Mouse (Mus musculus) midbrain, embryonic 13.5 days (tissue): ENCODE data around the gene Sox10. TPM values are rescaled to one million over a fixed set of nuclear protein-coding genes. Genes with fewer than 3 reads are reported as not detected.
A peak's percentile ranks its signal among the peaks of the same experiment; 100 is the strongest.

Experiments
- ATAC-seq: fragments of 200-750 bp; cut with Nextera tagmentation; 2 replicates; pipeline ENCODE4 v1.8.0; 2017; ENCODE audit warnings: mild to moderate bottlenecking, moderate TSS enrichment, moderate library complexity
- H3K27ac ChIP-seq: fragments of 300-500 bp; sonication (generic); 2 replicates; pipeline ENCODE4 v1.5.1; 2015; ENCODE audit warnings: inconsistent platforms, mild to moderate bottlenecking, moderate library complexity
- H3K27me3 ChIP-seq: fragments of 300-500 bp; sonication (generic); 2 replicates; pipeline ENCODE4 v1.6.1; 2015; ENCODE audit warnings: mild to moderate bottlenecking, inconsistent platforms
- H3K36me3 ChIP-seq: fragments of 300-500 bp; sonication (generic); 2 replicates; pipeline ENCODE4 v1.6.1; 2015; ENCODE audit warnings: mild to moderate bottlenecking, inconsistent platforms
- H3K4me1 ChIP-seq: fragments of 300-500 bp; sonication (generic); replicated peaks from 2 replicates; pipeline ENCODE4 v1.6.1; 2015; ENCODE audit warnings: inconsistent platforms
- H3K4me2 ChIP-seq: fragments of 300-500 bp; sonication (generic); replicated peaks from 2 replicates; pipeline ENCODE4 v1.6.1; 2015; ENCODE audit warnings: moderate library complexity, mild to moderate bottlenecking, inconsistent platforms
- H3K4me3 ChIP-seq: fragments of 300-500 bp; sonication (generic); replicated peaks from 2 replicates; pipeline ENCODE4 v1.5.1; 2015; ENCODE audit warnings: mild to moderate bottlenecking, inconsistent platforms
- H3K9ac ChIP-seq: fragments of 300-500 bp; sonication (generic); replicated peaks from 2 replicates; pipeline ENCODE4 v1.6.1; 2015; ENCODE audit warnings: mild to moderate bottlenecking, inconsistent platforms
- H3K9me3 ChIP-seq: fragments of 300-500 bp; sonication (generic); 2 replicates; pipeline ENCODE4 v1.6.1; 2016; ENCODE audit warnings: mild to moderate bottlenecking, inconsistent platforms
- WGBS: fragments of 180-500 bp; shearing (Covaris S2); methylation state at CpG from one replicate; pipeline ENCODE4 v1.1.7; 2015; 5-methylcytosine and 5-hydroxymethylcytosine counted together
- polyA plus RNA-seq: library from polyadenylated mRNA; unstranded; fragments of >200 nt; fragmentation: Nextera tagmentation; extraction: Ambion mirVana; gene quantifications from 2 replicates; pipeline ENCODE4 v1.2.1, GENCODE M21; 2015

Gene Sox10
- polyA plus RNA-seq, 1 experiment from 2014 or later, result 0.67 TPM

- 86% methylated on average over 6 of the region's 6 CpGs for WGBS
- Histone ChIP-seq H3K4me2 (no peak overlapping the region), H3K36me3 (peaks cover 58% of the 10 kb centered on the region), H3K4me3 (no peak overlapping the region), H3K9ac (no peak overlapping the region), H3K9me3 (no peaks in the 10 kb centered on the region), H3K27ac (no peak overlapping the region), H3K27me3 (no peaks in the 10 kb centered on the region), H3K4me1 (no peaks in the 10 kb centered on the region)
- ATAC-seq, result no peak
Measured at GRCm38 (mm10) chr15:79133191-79133661, 31.8 kb downstream of the Sox10 start.

- Histone ChIP-seq H3K4me1 (no peaks in the 10 kb centered on the region), H3K27me3 (no peaks in the 10 kb centered on the region), H3K4me2 (no peak overlapping the region), H3K27ac (no peak overlapping the region), H3K4me3 (no peak overlapping the region), H3K9ac (no peak overlapping the region), H3K36me3 (peaks cover 74% of the 10 kb centered on the region), H3K9me3 (no peaks in the 10 kb centered on the region)
- ATAC-seq, result no peak
- WGBS, result 85% methylated on average over 7 of the region's 7 CpGs
Measured at GRCm38 (mm10) chr15:79131442-79131841, 33.6 kb downstream of the Sox10 start.

- no peaks in the 10 kb centered on the region for H3K27me3 ChIP-seq
- H3K9ac ChIP-seq, result no peak overlapping the region
- no peak for ATAC-seq
- no peak overlapping the region for H3K27ac ChIP-seq
- WGBS, result 89% methylated on average over 10 of the region's 10 CpGs
- no peak overlapping the region for H3K4me2 ChIP-seq
- H3K4me1 ChIP-seq, result no peaks in the 10 kb centered on the region
- H3K36me3 ChIP-seq, result peaks cover 80% of the 10 kb centered on the region
- no peak overlapping the region for H3K4me3 ChIP-seq
- no peaks in the 10 kb centered on the region for H3K9me3 ChIP-seq
Measured at GRCm38 (mm10) chr15:79130782-79131181, 34.3 kb downstream of the Sox10 start.

GRCm38 (mm10) chr15:79129311-79129710 is 35.7 kb downstream of the Sox10 start:
- Histone ChIP-seq H3K9ac (no peak overlapping the region), H3K4me2 (no peak overlapping the region), H3K9me3 (no peaks in the 10 kb centered on the region), H3K4me3 (no peak overlapping the region), H3K27ac (no peak overlapping the region), H3K4me1 (no peaks in the 10 kb centered on the region), H3K36me3 (peaks cover 92% of the 10 kb centered on the region), H3K27me3 (no peaks in the 10 kb centered on the region)
- 90% methylated on average over 7 of the region's 7 CpGs for WGBS
- ATAC-seq, result no peak

GRCm38 (mm10) chr15:79128208-79128607 is 36.8 kb downstream of the Sox10 start:
- 94% methylated on average over 5 of the region's 5 CpGs for WGBS
- Histone ChIP-seq H3K4me1 (no peaks in the 10 kb centered on the region), H3K27me3 (no peaks in the 10 kb centered on the region), H3K9me3 (no peaks in the 10 kb centered on the region), H3K9ac (no peak overlapping the region), H3K36me3 (peaks cover 92% of the 10 kb centered on the region), H3K4me3 (no peak overlapping the region), H3K4me2 (no peak overlapping the region), H3K27ac (no peak overlapping the region)
- ATAC-seq, result no peak

- H3K27ac ChIP-seq, result no peak overlapping the region
- H3K4me2 ChIP-seq, result no peak overlapping the region
- no peak for ATAC-seq
- H3K36me3 ChIP-seq, result peaks cover 92% of the 10 kb centered on the region
- H3K4me3 ChIP-seq, result no peak overlapping the region
- no peaks in the 10 kb centered on the region for H3K27me3 ChIP-seq
- WGBS, result 95% methylated on average over 12 of the region's 12 CpGs
- H3K9ac ChIP-seq, result no peak overlapping the region
- no peaks in the 10 kb centered on the region for H3K4me1 ChIP-seq
- H3K9me3 ChIP-seq, result no peaks in the 10 kb centered on the region
Measured at GRCm38 (mm10) chr15:79127101-79127500, 37.9 kb downstream of the Sox10 start.

GRCm38 (mm10) chr15:79126217-79126932 is 38.7 kb downstream of the Sox10 start:
- Histone ChIP-seq H3K4me3 (no peak overlapping the region), H3K36me3 (peaks cover 92% of the 10 kb centered on the region), H3K27ac (no peak overlapping the region), H3K4me1 (no peaks in the 10 kb centered on the region), H3K4me2 (no peak overlapping the region), H3K9ac (no peak overlapping the region), H3K27me3 (no peaks in the 10 kb centered on the region), H3K9me3 (no peaks in the 10 kb centered on the region)
- 84% methylated on average over 13 of the region's 13 CpGs for WGBS
- no peak for ATAC-seq

- Histone ChIP-seq H3K4me2 (no peak overlapping the region), H3K27ac (no peak overlapping the region), H3K9me3 (no peaks in the 10 kb centered on the region), H3K9ac (0 out of 2 replicates have a peak overlapping the region, but pooled peaks have one; percentile 4), H3K4me3 (no peak overlapping the region), H3K36me3 (peaks cover 91% of the 10 kb centered on the region), H3K4me1 (no peaks in the 10 kb centered on the region), H3K27me3 (no peaks in the 10 kb centered on the region)
- no peak for ATAC-seq
- 91% methylated on average over 10 of the region's 10 CpGs for WGBS
Measured at GRCm38 (mm10) chr15:79124331-79124875, 40.6 kb downstream of the Sox10 start.

GRCm38 (mm10) chr15:79123751-79124150 is 41.3 kb downstream of the Sox10 start:
- no peak overlapping the region for H3K9ac ChIP-seq
- H3K4me1 ChIP-seq, result no peaks in the 10 kb centered on the region
- WGBS, result 89% methylated on average over 6 of the region's 6 CpGs
- H3K4me2 ChIP-seq, result no peak overlapping the region
- H3K27ac ChIP-seq, result no peak overlapping the region
- H3K4me3 ChIP-seq, result no peak overlapping the region
- peaks cover 93% of the 10 kb centered on the region for H3K36me3 ChIP-seq
- no peaks in the 10 kb centered on the region for H3K27me3 ChIP-seq
- no peak for ATAC-seq
- no peaks in the 10 kb centered on the region for H3K9me3 ChIP-seq

- Histone ChIP-seq H3K4me3 (no peak overlapping the region), H3K9ac (no peak overlapping the region), H3K4me2 (no peak overlapping the region), H3K27me3 (no peaks in the 10 kb centered on the region), H3K9me3 (no peaks in the 10 kb centered on the region), H3K27ac (no peak overlapping the region), H3K4me1 (no peaks in the 10 kb centered on the region), H3K36me3 (peaks cover 92% of the 10 kb centered on the region)
- no peak for ATAC-seq
- 86% methylated on average over 13 of the region's 13 CpGs for WGBS
Measured at GRCm38 (mm10) chr15:79122546-79122945, 42.5 kb downstream of the Sox10 start.

- ATAC-seq, result no peak
- Histone ChIP-seq H3K9ac (no peak overlapping the region), H3K9me3 (no peaks in the 10 kb centered on the region), H3K27me3 (no peaks in the 10 kb centered on the region), H3K4me2 (no peak overlapping the region), H3K36me3 (peaks cover 92% of the 10 kb centered on the region), H3K27ac (no peak overlapping the region), H3K4me1 (no peaks in the 10 kb centered on the region), H3K4me3 (no peak overlapping the region)
- 82% methylated on average over 4 of the region's 4 CpGs for WGBS
Measured at GRCm38 (mm10) chr15:79122119-79122518, 42.9 kb downstream of the Sox10 start.

GRCm38 (mm10) chr15:79119491-79119890 is 45.5 kb downstream of the Sox10 start:
- Histone ChIP-seq H3K27me3 (no peaks in the 10 kb centered on the region), H3K36me3 (peaks cover 89% of the 10 kb centered on the region), H3K4me1 (no peaks in the 10 kb centered on the region), H3K27ac (no peak overlapping the region), H3K9ac (no peak overlapping the region), H3K4me3 (no peak overlapping the region), H3K4me2 (no peak overlapping the region), H3K9me3 (no peaks in the 10 kb centered on the region)
- WGBS, result 81% methylated on average over 9 of the region's 9 CpGs
- ATAC-seq, result no peak
